Mouse (Mus musculus) embryonic fibroblast, embryonic 13.5 days (primary cell): ENCODE measurements at regions not wholly inside any gene's neighbourhood (a gene's known extent, or its start where the extent isn't known, plus 50 kb on each side); places are given as distances from the start of the nearest gene placed in this dataset.

ENCODE experiments used
- CTCF ChIP-seq: IDR thresholded peaks from 2 replicates; pipeline ENCODE4 v1.5.1; 2011; ENCODE audit warnings: mild to moderate bottlenecking, control low read depth, low read length, moderate library complexity, borderline replicate concordance; ENCODE audit not compliant: insufficient read depth
- POLR2A ChIP-seq: IDR thresholded peaks from 2 replicates; pipeline ENCODE4 v1.6.1; 2011; ENCODE audit warnings: low read depth, mild to moderate bottlenecking, control low read depth, low read length, moderate library complexity

- TF ChIP-seq CTCF (no peak), POLR2A (no peak)
These were observed 463.5 kb downstream of the Lrig3 start for GRCm38 (mm10) chr10:126429502-126429901.
